Mouse (Mus musculus) hindbrain, embryonic 14.5 days (tissue): Measurements from ENCODE around the gene Pcp4. TPM values are rescaled to one million over a fixed set of nuclear protein-coding genes. Genes with fewer than 3 reads are reported as not detected.

Source experiments
- ATAC-seq: fragments of 200-750 bp; cut with Nextera tagmentation; 2 replicates; pipeline ENCODE4 v1.8.0; 2017; ENCODE audit warnings: moderate number of reproducible peaks, mild to moderate bottlenecking, moderate TSS enrichment, moderate library complexity; ENCODE audit not compliant: low FRiP score
- DNase-seq: peaks from one replicate; pipeline ENCODE4 v3.0.0-alpha.2; 2015; ENCODE audit warnings: low spot score
- H3K27ac ChIP-seq: fragments of 300-500 bp; sonication (generic); 2 replicates; pipeline ENCODE4 v1.5.1; 2014; ENCODE audit warnings: mild to moderate bottlenecking, moderate library complexity
- H3K27me3 ChIP-seq: fragments of 300-500 bp; sonication (generic); 2 replicates; pipeline ENCODE4 v1.6.1; 2014; ENCODE audit warnings: mild to moderate bottlenecking, low read length, mixed read lengths; ENCODE audit not compliant: control insufficient read depth, insufficient read depth
- H3K36me3 ChIP-seq: fragments of 300-500 bp; sonication (generic); replicated peaks from 2 replicates; pipeline ENCODE4 v1.6.1; 2014; ENCODE audit not compliant: control insufficient read depth, insufficient read depth
- H3K4me1 ChIP-seq: fragments of 300-500 bp; sonication (generic); replicated peaks from 2 replicates; pipeline ENCODE4 v1.6.1; 2014; ENCODE audit warnings: antibody characterized with exemption, low read length, mixed read lengths; ENCODE audit not compliant: control insufficient read depth, insufficient read depth
- H3K4me2 ChIP-seq: fragments of 300-500 bp; sonication (generic); replicated peaks from 2 replicates; pipeline ENCODE4 v1.6.1; 2014; ENCODE audit warnings: mild to moderate bottlenecking, moderate library complexity
- H3K4me3 ChIP-seq: fragments of 300-500 bp; sonication (generic); replicated peaks from 2 replicates; pipeline ENCODE4 v1.5.1; 2014; ENCODE audit warnings: mild to moderate bottlenecking, low read length
- H3K9ac ChIP-seq: fragments of 300-500 bp; sonication (generic); 2 replicates; pipeline ENCODE4 v1.6.1; 2014
- H3K9me3 ChIP-seq: fragments of 300-500 bp; sonication (generic); 2 replicates; pipeline ENCODE4 v1.6.1; 2016; ENCODE audit warnings: low read length; ENCODE audit not compliant: control insufficient read depth
- WGBS: fragments of 180-500 bp; shearing (Covaris S2); extraction: QIAGEN DNeasy Blood & Tissue Kit; methylation state at CpG from one replicate; pipeline ENCODE4 v1.1.7; 2014; 5-methylcytosine and 5-hydroxymethylcytosine counted together
- polyA plus RNA-seq: library from polyadenylated mRNA; unstranded; fragments of >200 nt; fragmentation: Nextera tagmentation; extraction: Ambion mirVana; gene quantifications from 2 replicates; pipeline ENCODE4 v1.2.1, GENCODE M21; 2014

Pcp4 gene
- polyA plus RNA-seq, 1 experiment from 2014 or later: 347 TPM

DNA sequence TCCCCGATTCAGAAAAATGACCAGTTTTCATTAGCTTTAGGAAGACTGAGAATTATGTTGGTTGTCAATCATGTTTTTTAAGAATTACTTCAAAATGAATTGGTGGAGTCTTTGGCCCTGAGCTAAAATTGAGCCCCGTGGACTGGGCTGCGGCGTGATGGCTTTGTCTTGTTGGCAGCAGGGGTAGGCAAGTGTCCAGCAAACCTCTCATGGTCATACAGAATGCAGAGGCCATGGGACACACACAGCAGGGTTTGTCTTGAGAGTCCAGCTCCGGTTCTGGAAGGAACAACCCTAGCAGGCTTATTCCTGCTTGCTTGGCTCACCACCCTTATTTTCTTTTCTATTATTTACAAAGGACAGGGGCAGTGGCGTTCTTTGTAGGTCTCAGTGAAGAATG, 33.8 kb downstream of the Pcp4 start:
- no peak overlapping the region for H3K9ac ChIP-seq
- peaks cover 19% of the 10 kb centered on the region; the same call in 1 of the 2 replicates for H3K4me1 ChIP-seq
- H3K9me3 ChIP-seq: no peaks in the 10 kb centered on the region
- DNase-seq (no peak), ATAC-seq (no peak)
- no peaks in the 10 kb centered on the region for H3K36me3 ChIP-seq
- no peak overlapping the region for H3K27ac ChIP-seq
- WGBS: 73% methylated on average over 6 of the region's 6 CpGs
- H3K4me2 ChIP-seq: no peak overlapping the region
- no peak overlapping the region for H3K4me3 ChIP-seq
- H3K27me3 ChIP-seq: no peaks in the 10 kb centered on the region

DNA sequence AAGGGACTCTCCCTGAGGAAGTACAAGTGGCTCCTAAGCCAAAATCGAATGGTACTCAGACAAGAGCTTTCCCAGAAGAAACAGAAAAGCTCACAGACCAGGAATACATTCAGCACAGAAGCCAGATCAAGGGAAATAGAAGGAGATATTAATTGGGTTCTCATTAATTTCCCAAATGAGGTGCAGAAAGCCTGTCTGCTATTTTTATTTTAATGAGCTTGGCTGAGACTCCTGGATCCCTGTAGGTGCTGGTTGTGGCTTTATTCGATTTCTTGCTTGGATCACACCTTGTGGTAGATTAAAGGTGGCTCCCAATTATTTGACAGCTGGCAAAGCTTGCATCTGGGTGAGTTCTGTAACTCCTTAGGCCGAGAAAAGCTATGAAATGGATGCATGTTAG, 35.2 kb downstream of the Pcp4 start:
- no peak for ATAC-seq
- Histone ChIP-seq H3K36me3 (no peaks in the 10 kb centered on the region), H3K4me3 (no peak overlapping the region), H3K9me3 (no peaks in the 10 kb centered on the region), H3K4me2 (no peak overlapping the region), H3K27me3 (no peaks in the 10 kb centered on the region), H3K27ac (no peak overlapping the region), H3K4me1 (peaks cover 17% of the 10 kb centered on the region; the same call in 1 of the 2 replicates), H3K9ac (no peak overlapping the region)
- DNase-seq: no peak
- 66% methylated on average over 3 of the region's 3 CpGs for WGBS

DNA sequence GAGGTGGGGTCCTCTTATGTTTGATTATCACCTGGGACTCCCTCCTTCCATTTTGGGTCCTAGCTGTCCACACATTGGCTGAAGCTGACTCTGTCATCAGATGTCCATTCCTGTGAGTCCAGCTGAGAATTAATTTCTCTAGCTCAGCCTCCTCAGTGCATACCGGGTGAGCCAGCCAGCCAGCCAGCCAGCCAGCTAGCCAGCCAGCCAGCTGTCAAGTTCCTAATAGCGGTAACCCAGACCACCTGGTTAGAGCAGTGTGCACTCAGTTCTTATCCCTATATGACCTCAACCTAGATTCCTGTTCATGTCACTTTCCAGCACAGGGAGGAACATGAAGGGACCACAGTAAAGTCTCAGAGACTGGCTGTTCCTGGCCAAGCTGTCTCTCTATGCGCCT, 47.1 kb downstream of the Pcp4 start:
- no peak for ATAC-seq

DNA sequence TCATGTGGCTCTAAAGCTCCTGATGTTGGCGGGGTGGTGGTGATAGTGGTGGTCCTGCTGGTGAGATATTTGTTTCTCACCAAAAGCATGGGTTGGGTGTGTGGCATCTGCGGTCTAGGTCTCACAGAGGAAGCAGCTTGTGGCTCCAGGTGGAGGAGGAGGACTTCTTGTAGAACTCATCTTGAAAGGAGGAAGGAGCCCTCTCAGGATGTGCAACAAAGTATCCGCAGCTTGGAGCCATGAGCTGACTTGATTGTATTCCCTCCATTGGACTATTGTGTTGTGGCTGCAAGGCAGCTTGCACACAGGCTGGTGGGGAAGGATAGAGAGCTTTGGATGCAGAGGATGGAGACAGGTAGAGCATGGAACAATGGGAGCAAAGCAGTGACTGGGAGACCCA, 60.1 kb downstream of the Pcp4 start:
- 86% methylated on average over 3 of the region's 3 CpGs for WGBS
- H3K27me3 ChIP-seq: no peaks in the 10 kb centered on the region
- H3K4me3 ChIP-seq: no peak overlapping the region
- H3K4me1 ChIP-seq: no peaks in the 10 kb centered on the region
- H3K4me2 ChIP-seq: no peak overlapping the region
- ATAC-seq (no peak), DNase-seq (no peak)
- no peak overlapping the region for H3K27ac ChIP-seq
- no peaks in the 10 kb centered on the region for H3K36me3 ChIP-seq
- no peaks in the 10 kb centered on the region for H3K9me3 ChIP-seq
- H3K9ac ChIP-seq: no peak overlapping the region

More for the DNA sequence above, 47.1 kb downstream of the Pcp4 start:
- Histone ChIP-seq H3K36me3 (no peaks in the 10 kb centered on the region), H3K9ac (no peak overlapping the region), H3K4me3 (no peak overlapping the region), H3K9me3 (no peaks in the 10 kb centered on the region), H3K27ac (no peak overlapping the region), H3K4me2 (no peak overlapping the region), H3K4me1 (no peaks in the 10 kb centered on the region; the same call in 1 of the 2 replicates), H3K27me3 (no peaks in the 10 kb centered on the region)
- WGBS: 68% methylated on average over 3 of the region's 3 CpGs
- DNase-seq: no peak

DNA sequence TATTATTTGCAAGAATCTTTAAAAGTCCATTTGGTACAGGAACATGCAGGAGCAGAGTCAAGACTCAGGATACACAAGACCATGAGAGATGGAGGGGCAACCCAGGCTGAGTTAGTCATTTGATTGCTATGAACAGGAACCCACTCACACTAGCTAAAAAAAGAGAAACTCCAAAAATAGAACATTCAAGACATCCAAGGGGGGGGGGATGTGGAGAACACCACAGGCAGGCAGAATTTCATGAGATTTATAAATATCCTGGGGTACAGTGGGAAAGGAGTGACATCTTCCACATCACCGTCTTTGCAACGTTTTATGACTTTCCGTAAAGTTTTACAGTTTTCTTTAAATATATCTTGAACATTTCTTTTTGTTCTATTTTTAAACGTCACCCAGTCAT, 61.1 kb downstream of the Pcp4 start:
- no peaks in the 10 kb centered on the region for H3K36me3 ChIP-seq
- H3K4me2 ChIP-seq: no peak overlapping the region
- no peak overlapping the region for H3K9ac ChIP-seq
- no peak for ATAC-seq
- H3K4me3 ChIP-seq: no peak overlapping the region
- no peaks in the 10 kb centered on the region for H3K9me3 ChIP-seq
- no peak overlapping the region for H3K27ac ChIP-seq
- no peaks in the 10 kb centered on the region for H3K4me1 ChIP-seq
- no peaks in the 10 kb centered on the region for H3K27me3 ChIP-seq
- WGBS: 95% methylated on average over 4 of the region's 4 CpGs
- DNase-seq: no peak

DNA sequence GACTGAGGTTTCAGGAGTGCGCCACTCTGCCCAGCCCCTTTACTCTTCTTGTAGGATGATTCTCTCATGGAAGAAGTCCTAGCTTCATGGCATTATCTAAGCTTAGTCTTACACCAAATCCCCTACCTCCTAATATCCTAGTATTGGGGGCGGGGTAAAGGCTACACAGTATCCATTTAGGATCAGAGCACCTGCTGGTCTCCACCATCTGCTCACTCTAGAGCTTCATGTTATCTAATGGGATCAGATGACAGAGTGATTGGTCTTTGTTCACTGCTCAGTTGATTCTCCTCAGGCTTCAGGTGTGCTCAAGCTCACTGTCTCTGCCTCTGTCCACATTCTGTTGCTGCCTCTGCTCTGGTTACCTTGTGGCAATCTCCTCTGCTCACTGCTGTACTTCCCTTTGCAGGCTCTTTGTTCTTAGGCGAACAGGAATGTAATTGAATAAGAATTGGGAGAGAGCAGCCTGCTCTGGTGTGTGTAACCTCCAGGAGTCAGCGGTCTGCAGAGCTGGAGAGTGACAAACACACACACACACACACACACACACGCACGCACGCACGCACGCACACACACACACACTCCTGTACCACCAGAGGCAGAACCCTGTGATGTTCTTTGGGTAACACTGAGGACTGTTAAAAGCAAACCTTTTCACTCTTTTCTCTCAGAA, 62.6 kb downstream of the Pcp4 start:
- no peak overlapping the region for H3K4me2 ChIP-seq
- ATAC-seq: no peak
- no peaks in the 10 kb centered on the region for H3K9me3 ChIP-seq
- peak overlapping the region; percentile 45; the same call in 1 of the 2 replicates for H3K27ac ChIP-seq
- no peak for DNase-seq
- 68% methylated on average over 9 of the region's 9 CpGs for WGBS
- H3K4me1 ChIP-seq: no peaks in the 10 kb centered on the region
- H3K4me3 ChIP-seq: no peak overlapping the region
- H3K9ac ChIP-seq: no peak overlapping the region
- H3K27me3 ChIP-seq: no peaks in the 10 kb centered on the region
- no peaks in the 10 kb centered on the region for H3K36me3 ChIP-seq

DNA sequence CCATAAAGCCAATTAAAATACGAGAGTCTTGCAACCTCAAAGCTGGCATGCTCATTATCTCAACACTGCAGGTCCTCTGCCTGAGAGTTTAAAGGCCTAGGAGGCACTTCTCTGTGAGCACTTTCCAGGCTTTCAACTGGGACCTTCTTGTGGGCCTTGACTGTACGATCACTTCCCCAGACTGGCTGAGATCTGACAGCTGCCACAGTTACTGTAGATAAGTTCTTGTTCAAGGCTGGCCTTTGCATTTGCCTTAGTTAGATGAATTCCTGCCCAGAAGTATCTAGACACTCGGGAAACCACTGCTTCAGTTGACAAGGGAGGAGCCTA, 63.1 kb downstream of the Pcp4 start:
- DNase-seq: no peak
- WGBS: 62% methylated on average over 3 of the region's 3 CpGs
- no peak overlapping the region for H3K9ac ChIP-seq
- no peak for ATAC-seq
- H3K36me3 ChIP-seq: no peaks in the 10 kb centered on the region
- H3K27me3 ChIP-seq: no peaks in the 10 kb centered on the region
- H3K9me3 ChIP-seq: no peaks in the 10 kb centered on the region
- H3K4me3 ChIP-seq: no peak overlapping the region
- H3K4me2 ChIP-seq: no peak overlapping the region
- 0 out of 2 replicates have a peak overlapping the region, but pooled peaks have one; percentile 45 for H3K27ac ChIP-seq
- H3K4me1 ChIP-seq: no peaks in the 10 kb centered on the region

DNA sequence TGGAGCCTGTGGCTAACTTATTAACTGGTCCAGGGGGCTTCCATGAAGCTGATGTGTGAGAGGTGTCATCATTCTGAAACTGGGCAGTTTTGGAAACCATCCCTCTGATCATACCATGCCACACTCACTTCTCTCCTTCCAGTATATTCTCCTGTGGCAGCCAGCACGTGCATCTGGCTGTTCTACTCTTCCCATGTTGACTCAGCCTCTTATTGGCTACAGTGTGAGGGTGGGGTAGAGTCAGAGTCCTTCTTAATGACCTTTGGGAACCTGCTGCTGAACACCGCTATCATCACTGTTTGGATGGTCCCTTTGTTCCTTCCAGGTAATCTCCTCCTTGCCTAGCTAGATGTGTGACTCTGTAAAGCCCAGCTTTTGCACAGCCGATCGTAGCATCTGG, 63.6 kb downstream of the Pcp4 start:
- Histone ChIP-seq H3K36me3 (no peaks in the 10 kb centered on the region), H3K27me3 (no peaks in the 10 kb centered on the region), H3K4me3 (no peak overlapping the region), H3K4me1 (no peaks in the 10 kb centered on the region), H3K9me3 (no peaks in the 10 kb centered on the region), H3K9ac (no peak overlapping the region), H3K4me2 (no peak overlapping the region), H3K27ac (no peak overlapping the region)
- WGBS: 85% methylated on average over 4 of the region's 4 CpGs
- DNase-seq (no peak), ATAC-seq (no peak)

DNA sequence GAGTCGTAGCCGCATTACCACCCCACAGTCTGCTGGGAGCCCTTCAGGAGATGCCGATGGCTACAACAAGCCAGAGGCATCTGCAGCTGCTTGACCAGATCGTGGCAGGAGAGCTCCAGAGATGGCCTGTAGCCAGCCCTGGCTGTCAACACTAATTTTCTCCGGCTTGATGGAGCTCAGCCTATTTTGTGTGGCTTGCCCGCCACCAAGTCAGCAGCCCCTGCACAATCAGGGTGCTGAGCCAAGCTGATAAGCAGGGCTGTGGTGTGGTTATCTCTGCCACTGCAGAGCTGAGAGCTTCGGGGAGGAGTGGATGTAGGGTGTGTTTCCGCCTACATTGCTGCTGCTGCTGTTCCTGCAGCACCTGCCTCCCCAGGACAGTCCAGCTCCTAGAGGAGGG, 66.3 kb downstream of the Pcp4 start:
- 67% methylated on average over 8 of the region's 8 CpGs for WGBS
- H3K9ac ChIP-seq: no peak overlapping the region
- H3K4me1 ChIP-seq: no peaks in the 10 kb centered on the region
- H3K9me3 ChIP-seq: no peaks in the 10 kb centered on the region
- no peaks in the 10 kb centered on the region for H3K36me3 ChIP-seq
- H3K27ac ChIP-seq: no peak overlapping the region
- H3K27me3 ChIP-seq: no peaks in the 10 kb centered on the region
- no peak for DNase-seq
- no peak overlapping the region for H3K4me2 ChIP-seq
- no peak overlapping the region for H3K4me3 ChIP-seq
- no peak for ATAC-seq

DNA sequence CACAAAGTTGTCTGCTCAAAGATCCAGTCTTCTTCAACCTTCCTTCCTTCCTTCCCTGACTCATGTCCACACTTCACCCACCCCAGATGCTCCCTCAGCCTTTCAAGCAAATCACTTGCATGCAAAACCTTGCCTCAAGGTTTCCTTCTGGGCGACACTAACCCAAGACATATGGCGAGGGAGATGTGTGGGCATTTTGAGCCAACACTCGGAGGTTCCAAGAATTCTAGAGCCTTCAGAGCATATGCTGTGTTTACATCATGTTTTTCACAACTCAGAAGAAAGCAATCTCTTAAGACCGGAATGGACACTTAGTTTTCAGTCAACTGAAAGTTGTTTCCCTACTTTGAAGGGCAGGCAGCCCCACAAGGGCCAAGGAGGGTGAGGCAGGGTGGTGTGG, 67.9 kb downstream of the Pcp4 start:
- 93% methylated on average over 4 of the region's 4 CpGs for WGBS

More for the DNA sequence above, 67.9 kb downstream of the Pcp4 start:
- H3K27ac ChIP-seq: no peak overlapping the region
- DNase-seq (no peak), ATAC-seq (no peak)
- H3K4me1 ChIP-seq: no peaks in the 10 kb centered on the region
- no peaks in the 10 kb centered on the region for H3K27me3 ChIP-seq
- H3K9ac ChIP-seq: no peak overlapping the region
- no peak overlapping the region for H3K4me3 ChIP-seq
- no peaks in the 10 kb centered on the region for H3K36me3 ChIP-seq
- H3K4me2 ChIP-seq: no peak overlapping the region
- no peaks in the 10 kb centered on the region for H3K9me3 ChIP-seq
